Mouse (Mus musculus) heart, postnatal 36 days (tissue): ENCODE measurements around the gene Lrrc25. TPM values are rescaled to one million over a fixed set of nuclear protein-coding genes. Genes with fewer than 3 reads are reported as not detected.

ENCODE experiments used
- DNase-seq, 2 experiments: peaks; one replicate each; pipeline ENCODE4 v3.0.0; 2021 to 2022
- intact Hi-C: fragments of 180-260 bp; cut with DNase I; formaldehyde crosslinking; loops from one replicate; pipeline ENCODE4 v1.15.1; 2025
- total RNA-seq, 2 experiments: library from RNA; stranded (reverse); gene quantifications; 2 replicates each; pipeline ENCODE4 v1.2.3; 2021

The Lrrc25 gene
- total RNA-seq, 2 experiments from 2014 or later: 1.9 to 3.0 TPM

DNA sequence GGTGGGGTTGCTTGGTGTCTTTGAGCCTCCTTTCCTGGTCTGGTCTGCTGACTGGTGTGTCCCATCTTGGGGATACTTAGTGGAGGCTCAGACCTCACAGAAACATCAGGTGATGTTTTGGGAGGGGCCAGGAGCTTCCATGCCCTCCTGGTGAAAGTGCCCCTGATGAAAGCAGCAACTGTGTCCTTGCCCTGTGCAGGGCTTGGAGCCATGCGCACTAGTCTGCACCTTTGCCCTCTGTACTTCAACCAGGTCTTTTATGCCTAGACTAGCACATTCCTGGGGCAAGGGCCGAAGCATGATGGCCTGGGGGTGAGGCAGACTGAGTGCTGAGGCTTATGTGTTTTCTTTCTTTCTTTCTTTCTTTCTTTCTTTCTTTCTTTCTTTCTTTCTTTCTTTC is 49.6 kb downstream of the Lrrc25 start:
- intact Hi-C loops: no loop called here
- no peak for DNase-seq

DNA sequence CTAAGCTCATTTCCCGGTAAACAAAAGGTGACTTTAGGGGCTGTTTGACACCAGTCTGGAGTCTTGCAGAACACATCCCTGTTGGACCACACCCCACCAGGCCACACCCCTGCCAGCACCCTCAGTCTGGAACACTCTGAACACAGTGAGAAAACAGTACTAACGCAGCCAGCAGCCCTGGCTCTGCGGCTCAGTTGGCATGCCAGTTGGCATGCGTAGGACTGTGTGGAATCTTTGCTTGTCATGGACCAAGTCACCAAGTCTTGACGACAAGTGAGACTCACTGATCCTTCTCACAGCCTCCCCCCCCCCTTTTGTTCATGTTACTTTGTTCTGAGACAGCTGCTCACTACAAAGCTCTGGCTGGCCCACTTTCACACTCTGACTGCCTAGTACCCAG is 51.1 kb downstream of the Lrrc25 start:
- intact Hi-C loops: no loop called here
- peak; percentile 69 for DNase-seq

Other genes starting within 250 kb of the Lrrc25 start
- 1 to 10 TPM; 4.3 to 5.6 TPM for gene Comp, start 242.6 kb upstream of the Lrrc25 start, total RNA-seq
- gene Crtc1, start 176.6 kb upstream of the Lrrc25 start, total RNA-seq: 1 to 10 TPM; 8.2 to 9.8 TPM
- 1 to 10 TPM; 8.1 to 9.4 TPM for gene Klhl26, start 139.2 kb upstream of the Lrrc25 start, total RNA-seq
- not detected for gene Tmem59l, start 128.8 kb upstream of the Lrrc25 start, total RNA-seq
- under 1 TPM; 0.39 to 0.62 TPM for gene Crlf1, start 123.0 kb upstream of the Lrrc25 start, total RNA-seq
- 100 to 1,000 TPM; 109 to 113 TPM for gene Rex1bd, start 109.4 kb upstream of the Lrrc25 start, total RNA-seq
- gene Uba52, start 105.4 kb upstream of the Lrrc25 start, total RNA-seq: 1,000 to 10,000 TPM; 1,469 to 1,509 TPM
- 100 to 1,000 TPM; 133 to 138 TPM for gene Fkbp8, start 88.4 kb upstream of the Lrrc25 start, total RNA-seq
- gene Kxd1, start 88.2 kb upstream of the Lrrc25 start, total RNA-seq: 10 to 100 TPM; 88.4 to 91.4 TPM
- gene Ell, start 76.7 kb upstream of the Lrrc25 start, total RNA-seq: 10 to 100 TPM; 12.0 to 12.1 TPM
- gene Isyna1, start 21.8 kb upstream of the Lrrc25 start, total RNA-seq: 10 to 100 TPM; 22.2 to 25.8 TPM
- gene Ssbp4, start 7.3 kb upstream of the Lrrc25 start, total RNA-seq: 10 to 100 TPM; 28.9 to 35.0 TPM
- 1 to 10 TPM in 1 of 2 experiments, under 1 TPM in 1; 0.22 to 1.6 TPM for gene Gdf15, start 16.3 kb downstream of the Lrrc25 start, total RNA-seq
- gene Pgpep1, start 44.2 kb downstream of the Lrrc25 start, total RNA-seq: 10 to 100 TPM; 39.6 to 44.9 TPM
- 10 to 100 TPM; 64.0 to 66.8 TPM for gene Lsm4, start 57.1 kb downstream of the Lrrc25 start, total RNA-seq
- 100 to 1,000 TPM; 124 to 138 TPM for gene Jund, start 82.8 kb downstream of the Lrrc25 start, total RNA-seq
- under 1 TPM in 1 of 2 experiments, not detected in 1; 0.06 TPM for gene Iqcn, start 87.3 kb downstream of the Lrrc25 start, total RNA-seq
- not detected for gene Gm3336, start 102.4 kb downstream of the Lrrc25 start, total RNA-seq
- gene Pde4c, start 107.6 kb downstream of the Lrrc25 start, total RNA-seq: 1 to 10 TPM; 2.0 to 3.7 TPM
- gene Rab3a, start 138.5 kb downstream of the Lrrc25 start, total RNA-seq: 10 to 100 TPM; 45.0 to 49.3 TPM
- 10 to 100 TPM; 28.0 to 30.8 TPM for gene Mpv17l2, start 144.8 kb downstream of the Lrrc25 start, total RNA-seq
- gene Pik3r2, start 160.6 kb downstream of the Lrrc25 start, total RNA-seq: 10 to 100 TPM; 23.6 to 24.5 TPM
- gene Mast3, start 188.9 kb downstream of the Lrrc25 start, total RNA-seq: 1 to 10 TPM; 6.4 to 8.9 TPM
- gene Il12rb1, start 192.3 kb downstream of the Lrrc25 start, total RNA-seq: not detected
- gene Arrdc2, start 223.6 kb downstream of the Lrrc25 start, total RNA-seq: 10 to 100 TPM; 11.3 to 11.4 TPM
- gene Kcnn1, start 247.1 kb downstream of the Lrrc25 start, total RNA-seq: 10 to 100 TPM; 10.4 to 13.6 TPM